ENCODE assay signal across 14 mouse cellular contexts in genomic region chr19:41379195-41379594, GRCm38 (mm10).
"Had no signal": no experiment of that assay in that cellular context is flagged by ENCODE, and none has a peak within 500 bp of the region (broad histone marks: within the 10 kb centered on the region; RNA-seq: fewer than 3 reads in every experiment).

No protein-coding gene starts in this region.

- H3K4me1 ChIP-seq: midbrain, embryonic 13.5 days; midbrain, embryonic 15.5 days; neural tube, embryonic 12.5 days had no signal

- H3K27me3 ChIP-seq: neural tube, embryonic 12.5 days; stomach, embryonic 15.5 days had no signal

- H3K4me3 ChIP-seq: liver, embryonic 12.5 days; megakaryocyte, embryonic 14.5 days; midbrain, embryonic 13.5 days; midbrain, embryonic 15.5 days; neural tube, embryonic 12.5 days; stomach, embryonic 15.5 days had no signal

- H3K36me3 ChIP-seq: liver, embryonic 12.5 days; midbrain, embryonic 13.5 days; midbrain, embryonic 15.5 days; neural tube, embryonic 12.5 days; stomach, embryonic 15.5 days had no signal

- H3K4me2 ChIP-seq: liver, embryonic 12.5 days; lung, embryonic 14.5 days; midbrain, embryonic 11.5 days; midbrain, embryonic 13.5 days; midbrain, embryonic 15.5 days; neural tube, embryonic 12.5 days; stomach, embryonic 15.5 days had no signal

- DNase-seq: lung, embryonic 14.5 days; right cerebral cortex, postnatal 14 days; thymus, adult 2 months; thymus, postnatal 25 days; thymus, postnatal 4 days had no signal

- H3K9me3 ChIP-seq: liver, embryonic 12.5 days; midbrain, embryonic 13.5 days; midbrain, embryonic 15.5 days; neural tube, embryonic 12.5 days; stomach, embryonic 15.5 days had no signal

- ATAC-seq: liver, embryonic 12.5 days; midbrain, embryonic 13.5 days; midbrain, embryonic 15.5 days had no signal

- H3K27ac ChIP-seq: liver, embryonic 12.5 days; liver, embryonic 14.5 days; midbrain, embryonic 13.5 days; midbrain, embryonic 15.5 days; neural tube, embryonic 12.5 days; stomach, embryonic 15.5 days; stomach, postnatal 0 days had no signal

- H3K9ac ChIP-seq: liver, embryonic 12.5 days; liver, embryonic 14.5 days; lung, embryonic 14.5 days; midbrain, embryonic 13.5 days; midbrain, embryonic 15.5 days; neural tube, embryonic 12.5 days; stomach, embryonic 15.5 days had no signal
